Mouse (Mus musculus) bone marrow, adult 2 months (tissue): Measurements from ENCODE around the gene Srd5a1.

Experiments
- CTCF ChIP-seq: fragments of 200-500 bp; IDR thresholded peaks from 2 replicates; pipeline ENCODE4 v1.5.1; 2011; ENCODE audit warnings: low read length, control low read depth; ENCODE audit not compliant: control insufficient read depth, insufficient read depth
- POLR2A ChIP-seq: fragments of 200-500 bp; IDR thresholded peaks from 2 replicates; pipeline ENCODE4 v1.6.1; 2011; ENCODE audit warnings: low read depth, mild to moderate bottlenecking, control low read depth, low read length, borderline replicate concordance; ENCODE audit not compliant: control insufficient read depth

- no peak for TF ChIP-seq POLR2A
- no peak for TF ChIP-seq CTCF
These were observed 87.1 kb downstream of the Srd5a1 start for GRCm38 (mm10) chr13:69524158-69524530.
